Mouse (Mus musculus) ovary, postnatal 10 days (tissue): ENCODE measurements around the gene Mcu.

Experiments used
- DNase-seq: peaks from one replicate; pipeline ENCODE4 v3.0.0; 2022; ENCODE audit warnings: low spot score

Mcu gene

GRCm38 (mm10) chr10:59537579-59537978 lies 78.9 kb downstream of the Mcu start:
- no peak for DNase-seq

GRCm38 (mm10) chr10:59532256-59532655 lies 84.2 kb downstream of the Mcu start:
- DNase-seq = no peak

- no peak for DNase-seq
These were observed 88.7 kb downstream of the Mcu start for GRCm38 (mm10) chr10:59527819-59528218.

GRCm38 (mm10) chr10:59527311-59527710 lies 89.2 kb downstream of the Mcu start:
- DNase-seq = no peak

- no peak for DNase-seq
These were observed 91.8 kb downstream of the Mcu start for GRCm38 (mm10) chr10:59524675-59525074.

- no peak for DNase-seq
These were observed 92.6 kb downstream of the Mcu start for GRCm38 (mm10) chr10:59523826-59524331.

- no peak for DNase-seq
These were observed 95.8 kb downstream of the Mcu start for GRCm38 (mm10) chr10:59520701-59521100.

- no peak for DNase-seq
These were observed 97.1 kb downstream of the Mcu start for GRCm38 (mm10) chr10:59519411-59519810.

- DNase-seq = no peak
These were observed 99.3 kb downstream of the Mcu start for GRCm38 (mm10) chr10:59517201-59517600.

GRCm38 (mm10) chr10:59514739-59515464 lies 101.6 kb downstream of the Mcu start:
- no peak for DNase-seq

GRCm38 (mm10) chr10:59512173-59512572 lies 104.3 kb downstream of the Mcu start:
- DNase-seq = no peak

GRCm38 (mm10) chr10:59511427-59511963 lies 105.0 kb downstream of the Mcu start:
- DNase-seq = no peak

GRCm38 (mm10) chr10:59510713-59511426 lies 105.6 kb downstream of the Mcu start:
- DNase-seq = no peak

GRCm38 (mm10) chr10:59509197-59509596 lies 107.3 kb downstream of the Mcu start:
- no peak for DNase-seq

GRCm38 (mm10) chr10:59506711-59507110 lies 109.8 kb downstream of the Mcu start:
- DNase-seq = no peak

- no peak for DNase-seq
These were observed 112.2 kb downstream of the Mcu start for GRCm38 (mm10) chr10:59504291-59504690.

- DNase-seq = peak; percentile 24
These were observed 112.9 kb downstream of the Mcu start for GRCm38 (mm10) chr10:59503433-59504210.

GRCm38 (mm10) chr10:59502381-59502780 lies 114.1 kb downstream of the Mcu start:
- DNase-seq = no peak

- no peak for DNase-seq
These were observed 114.7 kb downstream of the Mcu start for GRCm38 (mm10) chr10:59501761-59502160.

GRCm38 (mm10) chr10:59500225-59500624 lies 116.3 kb downstream of the Mcu start:
- no peak for DNase-seq

- no peak for DNase-seq
These were observed 119.5 kb downstream of the Mcu start for GRCm38 (mm10) chr10:59497019-59497418.

GRCm38 (mm10) chr10:59494917-59495316 lies 121.6 kb downstream of the Mcu start:
- no peak for DNase-seq
